Mouse (Mus musculus) myocyte (in vitro differentiated cells): ENCODE results near the gene Cdc42se1. TPM values are rescaled to one million over a fixed set of nuclear protein-coding genes. Genes with fewer than 3 reads are reported as not detected.

Experiments used
- H3K27me3 ChIP-seq: one replicate; pipeline ENCODE4 v1.6.1; 2011; ENCODE audit not compliant: control insufficient read depth, insufficient read depth, insufficient read length
- H3K36me3 ChIP-seq: one replicate; pipeline ENCODE4 v1.6.1; 2011; ENCODE audit not compliant: control insufficient read depth, insufficient read depth
- H3K4me2 ChIP-seq: one replicate; pipeline ENCODE4 v1.6.1; 2011; ENCODE audit warnings: low read depth, control low read depth
- H3K4me3 ChIP-seq: one replicate; pipeline ENCODE4 v1.5.1; 2011; ENCODE audit warnings: mild to moderate bottlenecking, control low read depth, moderate library complexity
- H3K79me2 ChIP-seq: one replicate; pipeline ENCODE4 v1.6.1; 2011; ENCODE audit not compliant: control insufficient read depth, insufficient read depth
- H3ac ChIP-seq: one replicate; pipeline ENCODE4 v1.6.1; 2011; ENCODE audit not compliant: control insufficient read depth, insufficient read length
- CEBPB ChIP-seq: IDR thresholded peaks from 2 replicates; pipeline ENCODE4 v1.6.1; 2011; ENCODE audit warnings: mild to moderate bottlenecking, moderate library complexity; ENCODE audit not compliant: poor library complexity, insufficient read depth, severe bottlenecking
- E2F4 ChIP-seq: IDR thresholded peaks from one replicate; pipeline ENCODE4 v1.6.1; 2011; ENCODE audit warnings: mild to moderate bottlenecking, control low read depth, moderate library complexity; ENCODE audit not compliant: insufficient read depth
- MAX ChIP-seq: IDR thresholded peaks from one replicate; pipeline ENCODE4 v1.6.1; 2011; ENCODE audit warnings: low read depth, mild to moderate bottlenecking, control low read depth
- MYOD1 ChIP-seq, 3 experiments: IDR thresholded peaks; one replicate each; pipeline ENCODE4 v1.6.1; 2011; ENCODE audit warnings: control low read depth in 2 of 3, low read depth in 2 of 3, mild to moderate bottlenecking in 2 of 3, moderate library complexity in 1 of 3; ENCODE audit not compliant: insufficient read length in 2 of 3, control insufficient read depth in 1 of 3
- MYOG ChIP-seq, 3 experiments: IDR thresholded peaks; one replicate each; pipeline ENCODE4 v1.6.1; 2011; ENCODE audit warnings: control low read depth in 2 of 3, low read depth in 2 of 3, mild to moderate bottlenecking in 2 of 3; ENCODE audit not compliant: insufficient read length in 2 of 3, control insufficient read depth in 1 of 3, insufficient read depth in 1 of 3
- POLR2A ChIP-seq: IDR thresholded peaks from one replicate; pipeline ENCODE4 v1.6.1; 2011; ENCODE audit warnings: low read depth, mild to moderate bottlenecking, control low read depth, moderate library complexity; ENCODE audit not compliant: insufficient read length
- POLR2AphosphoS2 ChIP-seq: IDR thresholded peaks from one replicate; pipeline ENCODE4 v1.6.1; 2011; ENCODE audit warnings: low read depth, control low read depth; ENCODE audit not compliant: insufficient read length
- REST ChIP-seq: IDR thresholded peaks from one replicate; pipeline ENCODE4 v1.6.1; 2011; ENCODE audit warnings: mild to moderate bottlenecking, control low read depth, moderate library complexity; ENCODE audit not compliant: insufficient read depth, insufficient read length
- SRF ChIP-seq: IDR thresholded peaks from one replicate; pipeline ENCODE4 v1.6.1; 2011; ENCODE audit warnings: low read depth; ENCODE audit not compliant: control insufficient read depth, insufficient read length
- TCF12 ChIP-seq: IDR thresholded peaks from one replicate; pipeline ENCODE4 v1.6.1; 2011; ENCODE audit warnings: mild to moderate bottlenecking, control low read depth; ENCODE audit not compliant: poor library complexity, insufficient read depth, severe bottlenecking
- TCF3 ChIP-seq: IDR thresholded peaks from one replicate; pipeline ENCODE4 v1.6.1; 2011; ENCODE audit warnings: low read depth, control low read depth; ENCODE audit not compliant: insufficient read length
- USF1 ChIP-seq: IDR thresholded peaks from one replicate; pipeline ENCODE4 v1.6.1; 2011; ENCODE audit warnings: low read depth, mild to moderate bottlenecking, control low read depth, moderate library complexity
- polyA plus RNA-seq: library from polyadenylated mRNA; unstranded; fragments of >200 nt; fragmentation: generic; extraction: Trizol; gene quantifications from one replicate; pipeline ENCODE4 v1.2.1, GENCODE M21; 2012; ENCODE audit warnings: missing spikeins

The Cdc42se1 gene
- polyA plus RNA-seq, 1 experiment: 61.5 TPM

DNA sequence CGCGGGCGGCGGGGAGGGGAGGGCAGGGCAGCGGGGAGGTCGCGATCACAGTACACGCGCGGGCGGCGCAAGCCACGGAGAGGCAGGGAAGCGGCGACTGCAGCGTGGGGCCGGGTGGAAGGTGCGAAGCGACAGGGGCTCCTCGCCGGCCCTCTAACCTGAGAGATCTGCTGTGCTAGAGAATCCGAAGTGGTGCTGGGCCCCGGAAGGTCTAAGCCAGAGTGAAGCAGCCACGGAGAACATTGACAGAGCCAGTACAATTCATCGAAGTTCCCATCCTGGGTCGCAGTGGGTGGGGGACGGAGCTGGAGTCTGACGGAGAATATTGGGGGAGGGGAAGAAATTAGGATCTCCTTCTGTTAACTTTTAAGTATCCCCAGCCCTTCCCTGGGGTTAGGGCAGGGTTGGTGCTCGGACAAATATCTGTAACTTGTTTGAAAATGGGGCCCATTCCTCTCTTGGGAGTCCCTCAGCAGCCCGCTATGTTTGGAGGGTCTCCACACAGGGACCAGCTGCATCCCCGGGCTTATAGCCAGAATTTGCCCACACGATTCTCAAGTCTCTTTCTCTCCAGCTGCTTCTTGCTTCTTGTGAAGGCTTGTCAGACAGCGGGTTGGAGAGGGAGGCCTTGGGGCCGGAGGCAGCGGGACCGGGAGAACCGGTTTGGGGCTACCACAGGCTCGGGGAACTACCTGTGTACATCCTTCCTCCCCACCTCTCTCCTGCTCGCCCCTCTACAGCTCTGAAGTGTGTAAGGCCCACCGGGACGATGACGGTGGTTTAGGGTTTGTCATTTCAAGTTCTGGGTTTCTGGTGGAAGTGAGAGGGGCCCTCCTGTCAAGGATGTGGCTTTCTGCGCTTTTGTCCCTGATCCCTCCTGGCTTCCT, 605 bp downstream of the Cdc42se1 start:
- TF ChIP-seq REST (no peak), MYOD1 (IDR thresholded peaks at IDR 0.05; ENCODE audit: control insufficient read depth in 1 of 3, insufficient read length in 2 of 3, low read depth in 2 of 3) (peak in 1 of 3 experiments; percentile 23), MAX (no peak), POLR2AphosphoS2 (peak; percentile 14), MYOG (IDR thresholded peaks at IDR 0.05; ENCODE audit: control insufficient read depth in 1 of 3, insufficient read depth in 1 of 3, insufficient read length in 2 of 3, low read depth in 2 of 3) (peak in 1 of 3 experiments; percentile 22), POLR2A (peak; percentile 10)
- peaks cover 89% of the 10 kb centered on the region for H3K79me2 ChIP-seq
- H3K36me3 ChIP-seq: peaks cover 23% of the 10 kb centered on the region

GRCm38 (mm10) chr3:95229781-95230494, 1.4 kb downstream of the Cdc42se1 start:
- Histone ChIP-seq H3K4me2 (peak overlapping the region; percentile 95), H3ac (peak overlapping the region; percentile 75), H3K36me3 (peaks cover 25% of the 10 kb centered on the region), H3K4me3 (peak overlapping the region; percentile 94), H3K27me3 (no peaks in the 10 kb centered on the region), H3K79me2 (peaks cover 81% of the 10 kb centered on the region)
- TF ChIP-seq E2F4 (no peak), POLR2AphosphoS2 (peak; percentile 2), CEBPB (no peak), MYOD1 (IDR thresholded peaks at IDR 0.05; ENCODE audit: control insufficient read depth in 1 of 3, insufficient read length in 2 of 3, low read depth in 2 of 3) (peak in 2 of 3 experiments; percentile 54 to 58), MAX (no peak), REST (no peak), MYOG (IDR thresholded peaks at IDR 0.05; ENCODE audit: control insufficient read depth in 1 of 3, insufficient read depth in 1 of 3, insufficient read length in 2 of 3, low read depth in 2 of 3) (peak in 2 of 3 experiments; percentile 52 to 55), USF1 (no peak), TCF12 (no peak), SRF (no peak), POLR2A (peak; percentile 55), TCF3 (no peak)

More for the DNA sequence above, 605 bp downstream of the Cdc42se1 start:
- Histone ChIP-seq H3K4me3 (peak overlapping the region; percentile 94), H3K4me2 (peak overlapping the region; percentile 95), H3ac (peak overlapping the region; percentile 75), H3K27me3 (no peaks in the 10 kb centered on the region)

GRCm38 (mm10) chr3:95230495-95231297, 2.2 kb downstream of the Cdc42se1 start:
- Histone ChIP-seq H3K36me3 (peaks cover 33% of the 10 kb centered on the region), H3K4me2 (peak overlapping the region; percentile 95), H3K27me3 (no peaks in the 10 kb centered on the region), H3ac (peak overlapping the region; percentile 75), H3K4me3 (peak overlapping the region; percentile 94), H3K79me2 (peaks cover 73% of the 10 kb centered on the region)
- TF ChIP-seq POLR2AphosphoS2 (peak; percentile 51), MYOG (IDR thresholded peaks at IDR 0.05; ENCODE audit: control insufficient read depth in 1 of 3, insufficient read depth in 1 of 3, insufficient read length in 2 of 3, low read depth in 2 of 3) (no peak), TCF12 (no peak)

DNA sequence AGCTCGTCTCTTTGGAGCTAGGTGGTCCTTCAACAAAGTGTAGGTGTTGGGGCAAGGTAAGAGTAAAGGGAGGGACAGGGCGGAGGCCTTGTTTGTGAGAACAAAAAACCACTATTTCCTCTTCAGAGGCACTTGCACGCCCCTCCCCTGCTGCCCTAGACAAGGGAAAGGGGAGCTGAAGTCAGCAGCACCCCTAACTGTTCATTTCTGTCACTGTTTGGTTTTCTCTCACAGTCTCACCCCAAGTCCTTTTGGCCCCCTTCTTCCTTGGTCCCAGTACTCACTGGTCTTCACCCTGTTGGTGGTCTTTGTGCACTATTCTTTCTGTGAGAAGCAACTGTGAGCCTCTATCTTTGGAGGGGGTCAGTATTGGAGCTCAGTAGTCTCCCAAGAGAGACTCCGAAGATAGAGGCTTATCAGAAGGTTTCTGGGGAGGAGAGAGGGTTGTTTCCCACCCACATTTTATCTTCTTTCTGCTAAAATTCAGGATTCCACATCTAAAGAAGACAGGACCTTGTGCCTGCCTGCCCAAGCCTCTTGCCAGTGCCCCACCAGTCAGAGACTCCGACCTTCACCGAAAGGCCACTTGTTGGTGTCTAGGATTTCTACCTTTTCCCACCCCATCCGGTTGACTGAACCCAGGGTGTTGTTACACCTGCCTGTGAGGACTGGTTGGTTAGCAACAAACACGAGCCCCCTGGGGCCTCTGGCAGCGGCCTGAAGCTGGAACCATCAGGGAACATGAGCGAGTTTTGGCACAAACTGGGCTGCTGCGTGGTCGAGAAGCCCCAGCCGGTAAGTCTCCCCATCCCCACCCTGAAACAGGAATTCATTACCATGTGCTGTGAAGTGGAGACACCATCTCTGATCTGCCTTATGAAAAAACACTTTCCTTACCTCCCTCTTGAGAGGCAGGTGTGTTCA, 3.0 kb downstream of the Cdc42se1 start, which contains the start of gene Mllt11:
Mllt11 (minus strand) TSS at position 874 of the 924 bp plus-strand sequence.
- Histone ChIP-seq H3K36me3 (peaks cover 42% of the 10 kb centered on the region), H3K4me2 (peak within 1 kb of the TSS; percentile 95), H3K27me3 (no peaks in the 10 kb centered on the region), H3K79me2 (peaks cover 65% of the 10 kb centered on the region), H3K4me3 (peak within 1 kb of the TSS; percentile 94), H3ac (no peak within 1 kb of the TSS)
- TF ChIP-seq TCF3 (no peak), E2F4 (no peak), POLR2AphosphoS2 (no peak), CEBPB (no peak), MAX (no peak), USF1 (no peak)
